Mouse (Mus musculus) megakaryocyte, embryonic 14.5 days (primary cell): ENCODE data around the gene Sel1l3.

Experiments
- FLI1 ChIP-seq: IDR thresholded peaks from 2 replicates; pipeline ENCODE4 v1.6.1; 2012; ENCODE audit warnings: low read length, inconsistent platforms, mixed read lengths
- GATA1 ChIP-seq: IDR thresholded peaks from 3 replicates; pipeline ENCODE4 v1.6.1; 2012; ENCODE audit warnings: mixed read lengths, low read length, inconsistent platforms, borderline replicate concordance

- no peak for TF ChIP-seq GATA1
- TF ChIP-seq FLI1, result no peak
Observed at GRCm38 (mm10) chr5:53208731-53209130, 5.0 kb downstream of the Sel1l3 start.
